In genomic region chr5:9345625-9346024, GRCm38 (mm10) we compare ENCODE assay signal across 15 mouse cellular contexts.
DNase-seq lines count a peak whose midpoint lies in the region; ATAC-seq and TF ChIP-seq lines count a peak whose summit lies in the region.
"Had no signal": no experiment of that assay in that cellular context is flagged by ENCODE, and none has a peak within 500 bp of the region (broad histone marks: within the 10 kb centered on the region; RNA-seq: fewer than 3 reads in every experiment).

No protein-coding gene starts in this region.

- peak overlapping the region; percentile 84 for H3K27ac ChIP-seq in midbrain, embryonic 13.5 days
- no peak overlapping the region for H3K27ac ChIP-seq in midbrain, embryonic 11.5 days (ENCODE audit: low read depth, low read length)
- peak overlapping the region; percentile 84 for H3K27ac ChIP-seq in hindbrain, embryonic 14.5 days
- peak overlapping the region; percentile 75 for H3K27ac ChIP-seq in midbrain, embryonic 14.5 days (replicated peaks; ENCODE audit: low read depth, low read length)
- no peak overlapping the region for H3K27ac ChIP-seq in liver, postnatal 0 days (ENCODE audit: low read depth)
- H3K27ac ChIP-seq: embryonic facial prominence, embryonic 15.5 days; kidney, postnatal 0 days; limb, embryonic 13.5 days; liver, embryonic 14.5 days; macrophage had no signal

- peaks cover 27% of the 10 kb centered on the region for H3K4me1 ChIP-seq in midbrain, embryonic 13.5 days (replicated peaks)
- H3K4me1 ChIP-seq in midbrain, embryonic 11.5 days (ENCODE audit: control insufficient read depth, insufficient read depth, low read length), result 0 out of 2 replicates have a peak, but pooled peaks cover 2% of the 10 kb centered on the region
- H3K4me1 ChIP-seq in hindbrain, embryonic 14.5 days (replicated peaks; ENCODE audit: control insufficient read depth, insufficient read depth, low read length), result peaks cover 26% of the 10 kb centered on the region
- peaks cover 18% of the 10 kb centered on the region for H3K4me1 ChIP-seq in midbrain, embryonic 14.5 days (ENCODE audit: control insufficient read depth, insufficient read depth, low read length)
- H3K4me1 ChIP-seq in liver, postnatal 0 days (ENCODE audit: insufficient read depth), result no peaks in the 10 kb centered on the region
- H3K4me1 ChIP-seq: embryonic facial prominence, embryonic 15.5 days; limb, embryonic 13.5 days had no signal

- H3K9ac ChIP-seq in midbrain, embryonic 13.5 days (replicated peaks), result 0 out of 2 replicates have a peak overlapping the region, but pooled peaks have one; percentile 14
- no peak overlapping the region for H3K9ac ChIP-seq in midbrain, embryonic 11.5 days (ENCODE audit: low read length)
- 0 out of 2 replicates have a peak overlapping the region, but pooled peaks have one; percentile 1 for H3K9ac ChIP-seq in hindbrain, embryonic 14.5 days
- H3K9ac ChIP-seq in midbrain, embryonic 14.5 days (replicated peaks; ENCODE audit: low read length), result no peak overlapping the region
- H3K9ac ChIP-seq in liver, postnatal 0 days (replicated peaks), result no peak overlapping the region
- H3K9ac ChIP-seq: embryonic facial prominence, embryonic 15.5 days; limb, embryonic 13.5 days; liver, embryonic 14.5 days had no signal

- ATAC-seq in midbrain, embryonic 13.5 days, result no peak
- no peak for ATAC-seq in midbrain, embryonic 11.5 days (ENCODE audit: low FRiP score)
- no peak for ATAC-seq in hindbrain, embryonic 14.5 days (ENCODE audit: low FRiP score)
- ATAC-seq in midbrain, embryonic 14.5 days (ENCODE audit: low FRiP score, low TSS enrichment), result no peak
- no peak for ATAC-seq in liver, postnatal 0 days

- no peak for TF ChIP-seq EP300 in liver, postnatal 0 days (IDR thresholded peaks at IDR 0.05; ENCODE audit: low read depth)

- DNase-seq in midbrain, embryonic 11.5 days (ENCODE audit: low spot score, missing footprints), result no peak
- DNase-seq in hindbrain, embryonic 14.5 days (ENCODE audit: low spot score), result no peak
- DNase-seq in midbrain, embryonic 14.5 days, result peak; percentile 13
- DNase-seq in spleen, postnatal 4 days (ENCODE audit: low spot score in 2 of 2), result no peak
- DNase-seq in liver, postnatal 0 days, result no peak
- DNase-seq in layer of hippocampus, postnatal 25 days (ENCODE audit: extremely low spot score in 1 of 2, low spot score in 1 of 2), result no peak
- DNase-seq: embryo, embryonic 11 days; gastrocnemius, postnatal 14 days; kidney, adult 11 months had no signal

- H3K4me3 ChIP-seq in midbrain, embryonic 13.5 days (replicated peaks), result no peak overlapping the region
- no peak overlapping the region for H3K4me3 ChIP-seq in midbrain, embryonic 11.5 days (ENCODE audit: low read depth, low read length)
- H3K4me3 ChIP-seq in hindbrain, embryonic 14.5 days (replicated peaks; ENCODE audit: low read length), result no peak overlapping the region
- no peak overlapping the region for H3K4me3 ChIP-seq in midbrain, embryonic 14.5 days (replicated peaks; ENCODE audit: low read depth, low read length)
- H3K4me3 ChIP-seq in liver, postnatal 0 days (ENCODE audit: low read depth, low read length), result no peak overlapping the region
- H3K4me3 ChIP-seq: embryonic facial prominence, embryonic 15.5 days; limb, embryonic 13.5 days had no signal

- no peaks in the 10 kb centered on the region for H3K9me3 ChIP-seq in midbrain, embryonic 13.5 days
- H3K9me3 ChIP-seq in midbrain, embryonic 11.5 days (ENCODE audit: control insufficient read depth, low read length), result no peaks in the 10 kb centered on the region
- H3K9me3 ChIP-seq in hindbrain, embryonic 14.5 days (ENCODE audit: control insufficient read depth, low read length), result no peaks in the 10 kb centered on the region
- no peaks in the 10 kb centered on the region for H3K9me3 ChIP-seq in midbrain, embryonic 14.5 days (ENCODE audit: control insufficient read depth, low read length)
- no peaks in the 10 kb centered on the region for H3K9me3 ChIP-seq in liver, postnatal 0 days (ENCODE audit: low read length)
- H3K9me3 ChIP-seq: embryonic facial prominence, embryonic 15.5 days; limb, embryonic 13.5 days had no signal

- H3K27me3 ChIP-seq in midbrain, embryonic 13.5 days, result no peaks in the 10 kb centered on the region
- H3K27me3 ChIP-seq in midbrain, embryonic 11.5 days (ENCODE audit: control insufficient read depth, insufficient read depth, low read length), result no peaks in the 10 kb centered on the region
- H3K27me3 ChIP-seq in hindbrain, embryonic 14.5 days (ENCODE audit: control insufficient read depth, insufficient read depth, low read length), result no peaks in the 10 kb centered on the region
- H3K27me3 ChIP-seq in midbrain, embryonic 14.5 days (ENCODE audit: control insufficient read depth, insufficient read depth, low read length), result no peaks in the 10 kb centered on the region
- no peaks in the 10 kb centered on the region for H3K27me3 ChIP-seq in liver, postnatal 0 days (ENCODE audit: insufficient read depth, low read length)
- H3K27me3 ChIP-seq: embryonic facial prominence, embryonic 15.5 days; limb, embryonic 13.5 days had no signal

- WGBS in midbrain, embryonic 13.5 days, result 83% methylated on average over 3 of the region's 3 CpGs
- WGBS in midbrain, embryonic 11.5 days, result 89% methylated on average over 3 of the region's 3 CpGs
- whole genome bisulfite sequencing in hindbrain, embryonic 14.5 days, result 85% methylated on average over 3 of the region's 3 CpGs
- WGBS in midbrain, embryonic 14.5 days, result 85% methylated on average over 3 of the region's 3 CpGs
- WGBS in liver, postnatal 0 days (ENCODE audit: insufficient replicate concordance), result 65% methylated on average over 3 of the region's 3 CpGs

- no peak for TF ChIP-seq CTCF in liver, postnatal 0 days (IDR thresholded peaks at IDR 0.05; ENCODE audit: low read depth)

- no peaks in the 10 kb centered on the region for H3K36me3 ChIP-seq in midbrain, embryonic 13.5 days
- no peaks in the 10 kb centered on the region for H3K36me3 ChIP-seq in midbrain, embryonic 11.5 days (ENCODE audit: control insufficient read depth, insufficient read depth, low read length)
- no peaks in the 10 kb centered on the region for H3K36me3 ChIP-seq in hindbrain, embryonic 14.5 days (replicated peaks; ENCODE audit: control insufficient read depth, insufficient read depth)
- H3K36me3 ChIP-seq in midbrain, embryonic 14.5 days (ENCODE audit: control insufficient read depth, insufficient read depth, low read length), result no peaks in the 10 kb centered on the region
- H3K36me3 ChIP-seq in liver, postnatal 0 days (replicated peaks; ENCODE audit: insufficient read depth, low read length), result no peaks in the 10 kb centered on the region
- H3K36me3 ChIP-seq: embryonic facial prominence, embryonic 15.5 days; limb, embryonic 13.5 days had no signal

- 0 out of 2 replicates have a peak overlapping the region, but pooled peaks have one; percentile 2 for H3K4me2 ChIP-seq in midbrain, embryonic 13.5 days (replicated peaks)
- no peak overlapping the region for H3K4me2 ChIP-seq in midbrain, embryonic 11.5 days
- H3K4me2 ChIP-seq in hindbrain, embryonic 14.5 days (replicated peaks), result no peak overlapping the region
- no peak overlapping the region for H3K4me2 ChIP-seq in midbrain, embryonic 14.5 days (ENCODE audit: low read length)
- H3K4me2 ChIP-seq in liver, postnatal 0 days (ENCODE audit: low read depth, low read length), result no peak overlapping the region
- H3K4me2 ChIP-seq: embryonic facial prominence, embryonic 15.5 days; limb, embryonic 13.5 days had no signal

Comparison
In these comparisons a context has a peak if more than half of its experiments do, and no peak if none do; other contexts are left out.
1. H3K27ac ChIP-seq: peak in midbrain, embryonic 13.5 days (single experiment), hindbrain, embryonic 14.5 days (single experiment) and midbrain, embryonic 14.5 days (single experiment); none in midbrain, embryonic 11.5 days (single experiment) and liver, postnatal 0 days (single experiment).
2. H3K9ac ChIP-seq: peak in midbrain, embryonic 13.5 days (single experiment) and hindbrain, embryonic 14.5 days (single experiment); none in midbrain, embryonic 11.5 days (single experiment), midbrain, embryonic 14.5 days (single experiment) and liver, postnatal 0 days (single experiment).